Mouse (Mus musculus) heart, embryonic 14.5 days (tissue): ENCODE results near the gene Apoc4. TPM values are rescaled to one million over a fixed set of nuclear protein-coding genes. Genes with fewer than 3 reads are reported as not detected.

Source experiments
- ATAC-seq: fragments of 200-750 bp; cut with Nextera tagmentation; 2 replicates; pipeline ENCODE4 v1.8.0; 2017; ENCODE audit warnings: low read depth, moderate TSS enrichment; ENCODE audit not compliant: insufficient number of reproducible peaks, insufficient read depth, low FRiP score
- H3K27ac ChIP-seq, 2 experiments: fragments of 200-500 bp in 1 of 2; fragments of 300-500 bp in 1 of 2; sonication (generic) in 1 of 2; replicated peaks in 1 of 2; 2 replicates each; pipeline ENCODE4 v1.5.1; 2012 to 2014; ENCODE audit warnings: low read depth in 2 of 2, low read length in 2 of 2, control low read depth in 1 of 2, mild to moderate bottlenecking in 1 of 2, mixed read lengths in 1 of 2; ENCODE audit not compliant: control insufficient read depth in 1 of 2, insufficient read depth in 1 of 2
- H3K27me3 ChIP-seq: fragments of 300-500 bp; sonication (generic); 2 replicates; pipeline ENCODE4 v1.6.1; 2014; ENCODE audit warnings: mild to moderate bottlenecking, low read length, control low read depth; ENCODE audit not compliant: control insufficient read depth, insufficient read depth
- H3K36me3 ChIP-seq: fragments of 300-500 bp; sonication (generic); 2 replicates; pipeline ENCODE4 v1.6.1; 2014; ENCODE audit warnings: mild to moderate bottlenecking, control low read depth, low read length, mixed read lengths; ENCODE audit not compliant: control insufficient read depth, insufficient read depth
- H3K4me1 ChIP-seq, 2 experiments: fragments of 200-500 bp in 1 of 2; fragments of 300-500 bp in 1 of 2; sonication (generic) in 1 of 2; 2 replicates each; pipeline ENCODE4 v1.6.1; 2012 to 2014; ENCODE audit warnings: low read length in 2 of 2, control low read depth in 1 of 2, mixed read lengths in 1 of 2; ENCODE audit not compliant: control insufficient read depth in 2 of 2, insufficient read depth in 2 of 2
- H3K4me2 ChIP-seq: fragments of 300-500 bp; sonication (generic); 2 replicates; pipeline ENCODE4 v1.6.1; 2014; ENCODE audit warnings: mild to moderate bottlenecking, low read length
- H3K4me3 ChIP-seq, 2 experiments: fragments of 200-500 bp in 1 of 2; fragments of 300-500 bp in 1 of 2; sonication (generic) in 1 of 2; 2 replicates each; pipeline ENCODE4 v1.5.1; 2012 to 2014; ENCODE audit warnings: low read length in 2 of 2, mild to moderate bottlenecking in 2 of 2, control low read depth in 1 of 2, low read depth in 1 of 2, moderate library complexity in 1 of 2; ENCODE audit not compliant: control insufficient read depth in 1 of 2, insufficient read depth in 1 of 2
- H3K9ac ChIP-seq: fragments of 300-500 bp; sonication (generic); 2 replicates; pipeline ENCODE4 v1.6.1; 2014; ENCODE audit warnings: mild to moderate bottlenecking, low read length
- H3K9me3 ChIP-seq: fragments of 300-500 bp; sonication (generic); 2 replicates; pipeline ENCODE4 v1.6.1; 2016; ENCODE audit warnings: low read length, control low read depth; ENCODE audit not compliant: control insufficient read depth
- WGBS: fragments of 180-500 bp; shearing (Covaris S2); extraction: QIAGEN DNeasy Blood & Tissue Kit; methylation state at CpG from one replicate; pipeline ENCODE4 v1.1.7; 2014; 5-methylcytosine and 5-hydroxymethylcytosine counted together
- polyA plus RNA-seq: library from polyadenylated mRNA; unstranded; fragments of >200 nt; fragmentation: Nextera tagmentation; extraction: Ambion mirVana; gene quantifications from 2 replicates; pipeline ENCODE4 v1.2.1, GENCODE M21; 2014

Apoc4 gene
- polyA plus RNA-seq, 1 experiment from 2014 or later, result 0.31 TPM

DNA sequence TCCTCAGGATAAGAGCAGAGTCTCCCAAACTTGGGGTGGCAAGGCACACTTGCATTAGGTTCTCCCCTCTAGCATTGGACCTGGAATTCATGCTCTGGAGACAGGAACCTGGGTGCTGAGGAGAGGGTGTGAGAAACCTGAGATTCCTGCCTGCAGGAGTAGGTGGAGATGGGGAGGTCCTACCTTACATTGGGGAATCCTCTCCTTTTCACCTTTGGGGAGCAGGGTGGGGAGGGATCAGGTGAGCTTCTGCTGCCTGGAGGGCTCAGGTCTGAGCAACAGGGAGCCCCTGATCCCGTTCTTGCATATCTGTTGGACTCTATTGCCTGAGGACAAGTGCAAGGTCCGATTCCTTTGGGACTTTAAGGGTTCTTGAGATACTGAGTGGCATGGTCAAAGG, 35.5 kb upstream of the Apoc4 start:
- no peak overlapping the region for H3K4me3 ChIP-seq
- peak overlapping the region in 1 of 2 experiments; percentile 75; a peak in 1 of 4 replicates for H3K27ac ChIP-seq

DNA sequence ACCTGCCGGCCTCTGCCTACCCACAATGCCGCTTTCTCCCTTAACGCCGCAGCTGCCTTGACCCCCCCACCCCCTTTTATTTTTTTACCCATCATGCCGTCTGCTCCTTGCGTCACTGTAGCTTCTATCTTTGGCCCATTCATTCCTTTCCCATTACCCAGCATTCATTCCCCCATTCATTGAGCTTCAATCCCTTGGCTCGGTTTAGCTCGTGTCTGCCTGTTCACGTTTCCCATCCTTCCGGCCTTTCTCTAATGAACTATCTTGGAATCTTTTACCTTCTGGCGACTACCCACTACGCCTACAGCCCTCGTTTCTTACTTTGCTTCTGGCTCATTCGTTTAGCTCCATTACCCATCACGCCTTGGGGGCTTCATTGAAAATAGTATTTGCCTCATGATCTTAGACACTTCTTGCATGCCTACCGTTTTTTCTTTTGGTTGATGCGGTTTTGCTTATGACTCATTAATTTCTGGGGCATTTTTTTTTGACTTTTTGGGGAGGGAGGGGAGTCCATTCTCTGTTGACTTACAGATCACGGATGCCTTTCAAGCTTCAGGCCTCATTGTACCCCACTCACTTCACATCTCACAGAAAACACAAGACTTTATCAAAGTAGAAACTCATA, 34.9 kb upstream of the Apoc4 start:
- 6% methylated on average over 18 of the region's 18 CpGs for WGBS
- H3K36me3 ChIP-seq, result peaks cover 68% of the 10 kb centered on the region

More for the DNA sequence above, 35.5 kb upstream of the Apoc4 start:
- peak overlapping the region; percentile 77 for H3K4me2 ChIP-seq
- ATAC-seq, result no peak
- peaks cover 3 to 19% of the 10 kb centered on the region in 2 experiments for H3K4me1 ChIP-seq
- H3K9me3 ChIP-seq, result peaks cover 15% of the 10 kb centered on the region
- H3K36me3 ChIP-seq, result peaks cover 63% of the 10 kb centered on the region
- peak overlapping the region; percentile 45; the same call in 1 of the 2 replicates for H3K9ac ChIP-seq
- WGBS, result 96% methylated on average over 2 of the region's 2 CpGs
- H3K27me3 ChIP-seq, result no peaks in the 10 kb centered on the region

DNA sequence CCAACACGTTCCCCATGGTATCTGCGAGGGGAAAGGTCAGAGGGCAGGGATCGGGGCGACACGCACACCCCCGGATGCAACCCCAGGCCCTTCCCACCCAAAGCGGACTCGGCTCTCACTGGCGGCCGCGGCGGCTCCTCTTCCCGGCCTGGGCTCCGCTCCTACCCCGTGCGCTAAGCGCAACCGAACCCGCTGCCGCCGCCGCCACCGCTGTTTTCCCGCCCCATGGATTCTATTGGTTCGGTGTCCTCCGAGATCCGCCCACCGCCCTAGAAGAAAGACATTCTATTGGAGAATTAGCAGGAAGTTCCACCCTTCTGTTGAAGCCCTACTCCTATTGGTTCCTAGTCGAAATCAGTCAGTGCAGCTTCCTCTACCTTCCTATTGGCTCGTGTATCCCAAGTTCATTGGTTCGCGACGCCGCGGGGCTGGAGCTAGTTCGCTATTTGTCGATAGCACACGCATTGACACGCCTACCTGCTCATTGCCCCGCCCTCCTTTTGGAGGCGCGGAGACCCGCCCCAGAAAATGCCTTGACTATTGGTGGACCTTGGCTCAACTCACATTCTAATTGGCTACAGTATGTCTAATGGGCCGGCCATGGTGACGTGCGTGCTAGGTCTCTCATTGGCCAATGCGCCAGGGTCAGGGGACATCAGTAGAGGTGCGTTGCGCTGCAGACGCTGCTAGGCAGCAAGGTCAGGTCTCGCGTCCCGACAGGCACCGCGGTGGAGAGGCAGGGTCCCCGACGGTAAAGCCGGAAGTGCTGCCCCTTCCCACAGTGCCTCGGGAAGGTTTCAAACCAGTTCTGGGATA, 34.2 kb upstream of the Apoc4 start, which contains the start of gene Tomm40:
TSS of gene Tomm40 (minus strand) at position 200 of the 816 bp plus-strand sequence.
- peak within 1 kb of the TSS; percentile 95 for H3K9ac ChIP-seq
- peak within 1 kb of the TSS; percentile 77 for H3K4me2 ChIP-seq
- peak; percentile 99 for ATAC-seq
- H3K27ac ChIP-seq, result peak within 1 kb of the TSS; percentile 80 to 81
- H3K4me1 ChIP-seq, result peaks cover 3 to 19% of the 10 kb centered on the region in 2 experiments
- 0% methylated on average over 58 of the region's 59 CpGs for WGBS
- H3K4me3 ChIP-seq, result peak within 1 kb of the TSS; percentile 89 to 98
- H3K27me3 ChIP-seq, result no peaks in the 10 kb centered on the region
- peaks cover 1% of the 10 kb centered on the region; the same call in 1 of the 2 replicates for H3K9me3 ChIP-seq
- H3K36me3 ChIP-seq, result peaks cover 68% of the 10 kb centered on the region

More for the DNA sequence above, 34.9 kb upstream of the Apoc4 start:
- Histone ChIP-seq H3K9ac (peak overlapping the region; percentile 45), H3K27me3 (no peaks in the 10 kb centered on the region), H3K4me3 (peak overlapping the region; percentile 33 to 44), H3K9me3 (peaks cover 8% of the 10 kb centered on the region), H3K4me2 (peak overlapping the region; percentile 77), H3K27ac (peak overlapping the region; percentile 60 to 75), H3K4me1 (peaks cover 3 to 19% of the 10 kb centered on the region in 2 experiments)
- no peak for ATAC-seq

GRCm38 (mm10) chr7:19714836-19715235, 33.6 kb upstream of the Apoc4 start:
- no peak for ATAC-seq

DNA sequence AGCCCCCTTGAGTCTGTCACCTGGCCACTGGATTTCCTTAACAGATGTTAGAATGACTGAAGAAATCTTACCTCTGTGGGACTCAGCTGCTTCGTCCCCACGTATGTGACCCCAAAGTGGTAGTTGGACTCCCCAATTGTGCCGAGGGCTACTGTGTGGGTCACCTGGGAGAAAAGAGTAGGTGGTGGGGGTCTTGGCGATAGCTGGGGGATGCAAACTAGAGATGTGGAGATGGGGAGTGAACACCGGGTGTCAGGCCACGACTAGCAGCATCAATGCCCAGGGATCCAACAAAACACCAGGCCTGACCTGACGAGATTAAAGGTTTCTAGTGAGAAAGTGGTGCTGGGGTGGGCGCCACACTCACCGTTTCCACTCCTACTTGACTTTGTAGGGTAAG, 32.3 kb upstream of the Apoc4 start:
- Histone ChIP-seq H3K4me3 (no peak overlapping the region), H3K27me3 (no peaks in the 10 kb centered on the region), H3K36me3 (peaks cover 70% of the 10 kb centered on the region), H3K9me3 (no peaks in the 10 kb centered on the region), H3K4me1 (peaks cover 3 to 19% of the 10 kb centered on the region in 2 experiments), H3K9ac (no peak overlapping the region), H3K27ac (no peak overlapping the region), H3K4me2 (no peak overlapping the region)
- no peak for ATAC-seq
- WGBS, result 88% methylated on average over 9 of the region's 9 CpGs

More at GRCm38 (mm10) chr7:19714836-19715235, 33.6 kb upstream of the Apoc4 start:
- peak overlapping the region; percentile 80 to 81 for H3K27ac ChIP-seq
- H3K36me3 ChIP-seq, result peaks cover 70% of the 10 kb centered on the region
- H3K9ac ChIP-seq, result peak overlapping the region; percentile 95
- H3K4me3 ChIP-seq, result peak overlapping the region; percentile 89 to 98
- peak overlapping the region; percentile 71 for H3K4me2 ChIP-seq
- WGBS, result under 1% methylated on average over 31 of the region's 39 CpGs
- H3K27me3 ChIP-seq, result no peaks in the 10 kb centered on the region
- no peaks in the 10 kb centered on the region for H3K9me3 ChIP-seq
- peaks cover 3 to 19% of the 10 kb centered on the region in 2 experiments for H3K4me1 ChIP-seq

DNA sequence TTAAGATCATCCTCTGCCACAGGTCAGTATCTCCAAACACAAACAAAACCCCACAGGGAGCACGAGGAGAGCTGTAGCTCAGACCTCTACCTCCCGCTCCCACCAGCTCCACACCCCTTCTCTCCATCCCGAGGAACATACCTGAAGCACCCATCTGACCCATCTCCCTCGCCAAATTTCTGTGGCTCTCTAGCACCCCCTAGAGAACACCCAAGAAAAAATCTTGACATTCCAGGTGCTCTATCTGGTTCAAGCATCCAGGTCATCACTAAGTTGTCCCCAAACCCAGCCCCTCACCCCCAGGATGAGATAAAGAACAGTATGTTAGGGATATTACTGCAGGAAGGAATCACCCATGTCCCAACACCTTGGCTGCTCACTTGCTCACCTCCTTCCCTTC, 31.9 kb upstream of the Apoc4 start:
- no peak overlapping the region for H3K4me3 ChIP-seq
- 53% methylated on average over 4 of the region's 4 CpGs for WGBS
- H3K27ac ChIP-seq, result no peak overlapping the region
- no peaks in the 10 kb centered on the region for H3K9me3 ChIP-seq
- H3K27me3 ChIP-seq, result no peaks in the 10 kb centered on the region
- peaks cover 69% of the 10 kb centered on the region for H3K36me3 ChIP-seq
- no peak for ATAC-seq
- no peak overlapping the region for H3K9ac ChIP-seq
- no peak overlapping the region for H3K4me2 ChIP-seq
- H3K4me1 ChIP-seq, result peaks cover 3 to 19% of the 10 kb centered on the region in 2 experiments

DNA sequence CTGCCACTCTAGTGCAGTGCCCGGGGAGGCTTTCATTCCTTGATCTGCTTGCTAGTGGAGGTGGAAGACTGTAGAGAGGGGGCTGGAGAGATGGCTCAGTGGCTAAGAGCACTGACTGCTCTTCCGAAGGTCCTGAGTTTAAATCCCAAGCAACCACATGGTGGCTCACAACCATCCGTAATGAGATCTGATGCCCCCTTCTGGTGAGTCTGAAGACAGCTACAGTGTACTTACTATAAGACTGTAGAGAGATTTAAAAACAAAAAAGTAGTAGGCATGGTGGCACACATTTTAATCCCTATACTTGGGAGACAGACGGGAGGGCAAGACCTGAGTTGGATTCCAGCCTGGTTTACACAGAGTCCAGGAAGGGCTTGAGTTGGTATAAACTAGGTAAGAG, 31.1 kb upstream of the Apoc4 start:
- no peak overlapping the region for H3K27ac ChIP-seq
- no peaks in the 10 kb centered on the region for H3K9me3 ChIP-seq
- H3K4me2 ChIP-seq, result no peak overlapping the region
- no peaks in the 10 kb centered on the region for H3K27me3 ChIP-seq
- peaks cover 3 to 19% of the 10 kb centered on the region in 2 experiments for H3K4me1 ChIP-seq
- H3K9ac ChIP-seq, result no peak overlapping the region
- ATAC-seq, result no peak
- H3K4me3 ChIP-seq, result no peak overlapping the region
- 76% methylated on average over 4 of the region's 4 CpGs for WGBS
- peaks cover 71% of the 10 kb centered on the region for H3K36me3 ChIP-seq
